Mouse (Mus musculus) heart, adult 8-10 months (tissue): Measurements from ENCODE around the gene Grpel1. TPM values are rescaled to one million over a fixed set of nuclear protein-coding genes. Genes with fewer than 3 reads are reported as not detected.

Source experiments
- DNase-seq: peaks from one replicate; pipeline ENCODE4 v3.0.0; 2022; ENCODE audit warnings: low spot score
- total RNA-seq, 4 experiments: library from RNA; stranded (reverse); gene quantifications; 2 replicates each; pipeline ENCODE4 v1.2.4; 2022

Gene Grpel1
- 10 to 100 TPM; 61.7 to 66.2 (median 64.4) TPM for total RNA-seq

GRCm38 (mm10) chr5:36464709-36465661 lies at the start of gene Grpel1:
Gene Grpel1 (plus strand): TSS chr5:36464998.
- peak; percentile 100 for DNase-seq

DNA sequence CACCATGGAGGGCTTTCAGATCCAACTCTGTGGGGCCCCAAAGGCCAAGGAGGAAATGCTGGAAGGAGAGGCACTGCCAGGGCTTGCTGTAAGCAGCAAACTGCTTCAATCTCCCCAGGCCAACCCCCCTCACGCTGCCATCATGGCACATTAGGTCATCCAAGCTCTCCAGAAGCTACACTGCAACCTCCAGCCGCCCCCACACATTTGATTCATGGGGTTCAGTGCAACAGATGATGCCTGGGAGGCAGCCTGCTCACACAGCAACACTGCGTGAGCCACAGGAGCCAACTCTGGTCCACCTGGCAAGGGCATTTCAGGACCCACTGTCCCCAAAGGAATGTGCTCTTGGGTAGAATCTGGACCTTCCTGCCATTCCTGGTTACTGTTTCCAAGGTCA lies 44.9 kb upstream of the Grpel1 start:
- no peak for DNase-seq

DNA sequence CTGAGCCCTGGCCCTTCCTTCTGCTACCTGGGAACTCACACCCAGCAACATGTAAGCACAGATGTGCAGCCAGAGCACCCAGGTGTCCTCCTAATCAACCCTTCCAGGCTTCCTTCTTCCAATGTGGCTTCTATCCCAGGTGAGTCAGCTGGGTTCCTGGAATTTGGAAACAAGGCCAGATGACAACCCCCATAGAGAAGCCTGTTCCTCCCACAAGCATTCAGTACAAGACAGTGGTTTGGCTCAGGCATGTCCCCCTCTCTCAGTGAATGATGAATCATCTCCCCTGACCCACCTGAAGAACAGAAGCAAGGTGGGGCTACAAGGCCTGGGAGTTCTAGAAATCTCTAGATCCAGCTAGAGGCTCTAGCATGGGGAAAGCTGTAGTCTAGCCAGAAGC lies 42.1 kb upstream of the Grpel1 start:
- no peak for DNase-seq

DNA sequence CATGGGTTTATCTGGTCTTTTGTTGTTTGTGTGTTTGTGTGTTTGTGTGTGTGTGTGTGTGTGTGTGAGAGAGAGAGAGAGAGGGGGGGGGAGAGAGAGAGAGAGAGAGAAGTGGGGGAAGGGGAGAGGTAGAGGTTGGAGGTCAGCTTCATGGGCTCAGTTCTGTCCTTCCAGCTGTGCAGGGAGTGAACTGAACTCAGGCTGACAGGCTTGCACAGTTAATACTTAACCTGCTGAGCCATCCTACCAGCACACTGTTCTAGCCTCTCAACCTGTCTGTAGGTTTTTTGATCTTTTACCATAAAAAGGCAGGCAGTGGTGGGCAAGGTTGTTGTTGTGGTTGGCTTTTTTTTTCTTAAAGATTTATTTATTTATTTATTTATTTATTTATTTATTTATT lies 40.1 kb upstream of the Grpel1 start:
- no peak for DNase-seq

DNA sequence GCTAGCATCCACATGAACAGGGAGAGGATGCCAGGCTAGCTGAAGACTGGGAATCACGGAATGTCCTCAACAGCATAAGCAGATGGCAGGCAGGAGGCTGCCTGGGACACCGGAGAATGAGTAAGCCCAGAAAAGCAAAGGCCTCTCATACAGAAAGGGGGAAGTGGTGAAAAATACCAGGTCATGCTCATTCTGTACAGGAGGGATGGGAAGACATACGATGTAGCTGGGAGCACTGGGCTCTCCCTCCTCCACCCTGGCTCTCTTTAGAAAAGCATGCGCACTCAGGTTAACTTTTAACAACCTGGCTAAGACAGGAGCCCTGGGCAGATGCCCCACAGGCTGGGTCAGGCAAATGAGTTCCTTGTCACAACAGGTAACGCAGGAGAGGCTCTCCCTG lies 38.4 kb upstream of the Grpel1 start:
- DNase-seq = no peak

DNA sequence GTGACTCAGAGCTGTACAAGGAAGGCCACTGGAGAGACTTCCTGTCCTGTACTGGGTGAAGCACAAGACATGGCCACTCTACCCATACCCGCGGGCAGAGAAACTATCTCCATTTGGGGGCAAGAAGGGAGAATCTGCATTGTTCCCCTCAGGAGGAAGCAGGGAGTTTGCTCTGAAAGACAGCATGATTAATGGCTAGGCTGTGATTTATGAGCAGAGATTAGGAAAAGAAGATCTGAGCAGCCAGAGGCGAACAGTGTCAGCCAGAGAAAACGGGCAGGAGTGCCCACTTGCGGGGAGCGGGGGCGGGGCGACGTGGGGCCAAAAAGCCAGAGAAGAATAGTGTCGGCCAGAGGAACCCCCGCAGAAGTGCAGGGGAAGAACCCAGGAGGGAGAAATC lies 37.0 kb upstream of the Grpel1 start:
- DNase-seq = no peak

DNA sequence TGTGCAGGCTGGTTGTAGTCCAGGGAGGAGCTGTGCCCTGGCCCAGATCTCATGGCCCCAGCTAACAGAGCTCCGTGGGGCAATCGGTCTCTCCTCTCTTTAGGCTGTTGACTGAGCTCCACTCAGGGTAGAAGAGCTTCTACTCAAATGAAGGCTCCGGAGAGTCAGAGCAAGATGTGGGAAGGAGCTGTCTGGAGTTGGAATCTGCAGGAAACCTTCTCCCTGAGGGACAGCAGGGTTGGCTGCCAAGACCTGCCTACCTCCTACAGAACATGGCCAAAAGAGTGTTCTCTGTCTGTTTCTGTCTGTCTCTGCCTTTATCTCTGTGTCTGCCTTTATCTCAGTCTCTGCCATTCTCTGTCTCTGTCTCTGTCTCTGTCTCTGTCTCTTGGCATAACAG lies 35.2 kb upstream of the Grpel1 start:
- no peak for DNase-seq

GRCm38 (mm10) chr5:36431711-36432110 lies 33.1 kb upstream of the Grpel1 start:
- DNase-seq = no peak

DNA sequence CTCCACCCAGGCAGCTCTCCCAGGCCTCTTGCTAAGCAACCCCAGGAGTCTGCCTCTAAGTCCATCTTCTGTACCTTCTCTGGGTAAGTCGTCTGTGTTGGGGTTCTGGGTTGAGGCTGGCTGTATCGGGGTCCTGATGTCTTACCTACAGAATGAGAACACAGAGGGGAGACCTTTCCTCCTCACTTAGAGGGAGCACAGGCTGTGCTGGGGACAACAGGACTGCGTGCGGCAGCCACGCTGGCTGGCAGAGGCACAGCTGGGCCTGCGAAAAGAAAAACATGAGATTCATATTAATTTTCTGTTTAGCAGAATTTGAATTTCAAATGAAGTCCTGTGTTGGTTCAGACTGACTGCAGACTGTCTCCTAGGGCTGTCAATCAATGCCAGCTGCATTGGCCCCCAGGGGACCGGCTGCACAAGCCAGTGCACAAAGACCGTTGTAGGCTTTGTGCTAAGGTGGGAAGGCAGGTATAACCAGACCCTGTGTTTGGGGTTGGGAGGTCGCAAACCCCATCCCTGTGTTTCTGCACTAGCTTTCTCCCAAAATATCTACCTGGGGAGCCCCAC lies 30.3 kb upstream of the Grpel1 start:
- DNase-seq = no peak

DNA sequence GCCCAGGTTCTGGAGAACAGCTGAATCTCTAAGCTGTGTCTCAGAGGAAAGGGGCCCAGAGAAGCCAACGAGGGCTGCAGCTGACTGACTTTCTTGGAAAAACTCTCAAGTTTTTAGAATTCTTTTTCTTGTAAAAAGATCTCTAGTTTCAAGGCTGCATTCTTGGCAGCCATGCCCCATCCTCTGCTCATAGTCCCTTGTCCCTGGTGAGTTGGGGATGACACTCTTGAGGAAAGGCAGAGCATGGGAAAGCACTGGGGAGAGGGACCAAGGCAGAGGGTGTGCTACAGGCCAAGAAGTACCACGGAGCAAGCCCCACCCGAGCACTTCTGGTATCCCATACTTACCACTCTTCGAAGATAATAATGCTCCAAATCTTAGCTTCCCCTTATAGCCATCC lies 27.9 kb upstream of the Grpel1 start:
- no peak for DNase-seq

DNA sequence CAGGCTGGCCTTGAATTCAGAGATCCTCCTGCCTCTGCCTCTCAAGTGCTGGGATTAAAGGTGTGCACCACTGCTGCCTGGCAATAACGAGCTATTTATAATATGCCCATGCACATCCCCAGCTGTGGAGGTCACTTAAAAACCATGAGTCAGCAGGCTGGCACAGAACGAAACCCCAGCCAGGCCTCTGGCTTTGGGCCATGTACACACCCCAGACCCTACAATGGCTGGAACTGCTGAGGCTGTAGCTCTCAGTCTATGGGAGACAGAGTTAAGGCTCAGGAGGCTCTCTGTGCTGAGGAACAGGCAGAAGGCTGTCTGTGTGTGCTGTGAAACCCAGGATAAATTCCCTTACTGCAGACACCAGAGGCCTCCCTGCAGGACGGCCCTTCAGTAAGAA lies 24.1 kb upstream of the Grpel1 start:
- no peak for DNase-seq

- no peak for DNase-seq
These were observed 20.2 kb upstream of the Grpel1 start for GRCm38 (mm10) chr5:36444611-36445010.

DNA sequence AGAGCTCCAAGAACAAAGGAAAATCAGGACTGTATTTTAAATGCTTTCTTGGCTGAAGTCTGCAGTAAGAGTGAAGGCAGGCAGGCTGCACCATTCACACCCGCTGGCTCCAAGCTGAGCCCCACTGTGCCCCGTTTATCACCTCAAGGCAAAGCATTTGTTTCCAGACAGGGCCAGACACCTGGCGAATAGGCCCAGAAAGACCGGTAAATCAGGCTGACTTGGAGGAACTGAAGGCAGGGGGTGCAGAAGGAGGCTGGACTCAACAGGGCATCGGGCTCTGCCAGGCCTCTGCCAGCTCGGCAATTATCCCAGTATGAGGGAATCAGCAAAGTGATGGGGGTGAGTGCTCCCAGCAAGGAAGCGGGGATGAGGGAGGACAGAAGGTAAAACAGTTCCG lies 19.8 kb upstream of the Grpel1 start:
- no peak for DNase-seq

GRCm38 (mm10) chr5:36446166-36446890 lies 18.5 kb upstream of the Grpel1 start:
- DNase-seq = no peak

GRCm38 (mm10) chr5:36447872-36448271 lies 16.9 kb upstream of the Grpel1 start:
- DNase-seq = no peak

DNA sequence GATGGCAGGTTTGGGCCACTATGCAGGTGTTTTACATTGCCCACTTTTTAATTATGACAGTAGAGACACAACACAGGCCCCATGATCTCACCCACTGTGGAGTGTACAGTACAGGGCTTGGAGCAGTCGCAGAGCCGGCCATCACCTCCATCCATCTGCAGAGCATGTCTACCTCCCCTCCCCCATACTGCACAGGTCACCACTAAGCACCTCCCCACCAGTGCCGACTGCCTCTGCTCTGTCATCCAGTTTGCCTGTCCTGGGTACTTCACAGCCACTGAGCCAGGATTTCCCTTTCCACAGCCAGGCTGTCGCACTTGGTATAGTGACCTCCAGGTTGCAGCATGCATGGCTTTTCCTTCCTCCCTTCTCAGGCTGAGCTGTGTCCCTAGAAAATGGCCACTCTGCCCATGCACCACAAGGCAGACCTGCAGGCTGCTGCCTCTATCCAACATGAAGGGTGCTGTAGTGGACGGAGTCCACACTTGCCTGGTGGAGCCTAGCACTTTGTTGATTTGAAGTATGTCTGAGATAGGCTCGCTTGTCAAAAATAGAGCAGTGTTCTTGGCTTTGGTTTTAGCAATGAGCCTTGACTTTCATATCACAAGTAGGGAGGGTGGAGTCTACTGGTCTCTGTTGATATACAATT lies 15.0 kb upstream of the Grpel1 start:
- peak; percentile 22 for DNase-seq

GRCm38 (mm10) chr5:36451119-36451518 lies 13.7 kb upstream of the Grpel1 start:
- no peak for DNase-seq

GRCm38 (mm10) chr5:36451872-36452389 lies 12.9 kb upstream of the Grpel1 start:
- no peak for DNase-seq

- no peak for DNase-seq
These were observed 12.0 kb upstream of the Grpel1 start for GRCm38 (mm10) chr5:36452821-36453220.

DNA sequence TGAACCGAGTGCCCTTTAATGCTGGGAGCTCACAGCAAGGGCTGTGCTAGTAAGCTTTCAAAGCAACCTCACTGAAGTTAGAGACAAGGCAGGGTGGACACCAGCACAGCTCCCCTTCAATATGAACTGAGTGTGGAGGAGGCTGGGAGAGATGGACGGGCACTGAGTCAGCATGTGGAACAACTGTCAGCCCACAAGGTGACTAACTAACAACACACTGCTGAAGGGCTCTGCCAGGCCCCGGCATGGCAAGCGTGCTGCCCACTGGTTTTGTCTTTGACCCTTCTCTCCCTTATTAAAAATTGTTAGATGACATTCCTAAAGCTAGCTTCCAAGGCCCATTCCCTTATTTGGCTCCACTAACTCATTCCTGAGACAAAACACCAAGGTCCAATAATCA lies 7.1 kb upstream of the Grpel1 start:
- DNase-seq = no peak

DNA sequence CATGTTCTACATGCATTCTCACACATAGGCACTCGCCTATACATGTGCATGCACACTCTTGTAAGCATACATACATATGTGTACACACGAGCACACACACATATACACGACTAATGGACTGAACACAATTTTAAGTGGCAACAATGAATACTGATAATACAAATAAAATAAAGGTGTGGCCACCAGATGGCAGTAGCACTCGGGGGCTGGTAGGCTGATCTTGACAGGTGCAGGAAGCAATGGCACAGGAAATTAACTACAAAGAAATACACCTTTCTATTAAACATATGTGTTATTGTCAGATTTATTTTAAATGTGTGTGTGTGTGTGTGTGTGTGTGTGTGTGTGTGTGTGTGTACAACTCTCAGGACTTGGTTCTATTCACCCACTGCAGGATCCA lies 5.9 kb upstream of the Grpel1 start:
- peak; percentile 40 for DNase-seq

DNA sequence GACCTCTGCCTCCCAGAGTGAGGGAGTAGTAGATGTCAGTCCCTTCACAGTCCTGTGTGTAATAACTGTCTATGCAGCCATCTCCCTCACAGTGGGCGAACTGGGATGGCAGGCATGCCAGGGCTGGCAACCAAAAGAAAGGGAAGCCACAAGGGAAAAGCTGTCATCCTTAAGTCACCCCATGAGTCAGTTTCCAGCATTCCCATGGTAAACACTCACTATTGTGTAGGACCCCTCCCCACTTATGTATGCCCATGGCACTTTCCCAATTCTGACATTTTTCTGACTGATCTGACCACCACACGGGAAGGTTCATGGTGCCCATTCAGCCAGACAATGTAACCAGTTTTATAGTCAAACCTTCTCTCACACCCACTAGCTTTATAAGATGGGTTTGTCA lies 4.1 kb upstream of the Grpel1 start:
- no peak for DNase-seq
